Mouse (Mus musculus) MEL (cell line): ENCODE results near the gene Topaz1.

Experiments used
- BHLHE40 ChIP-seq: IDR thresholded peaks from 2 replicates; pipeline ENCODE4 v1.6.1; 2012; ENCODE audit warnings: low read depth, mild to moderate bottlenecking, inconsistent platforms, low read length, improper control_type of control experiment, borderline replicate concordance
- CHD2 ChIP-seq: IDR thresholded peaks from 2 replicates; pipeline ENCODE4 v1.6.1; 2011; ENCODE audit warnings: low read length, improper control_type of control experiment
- CTCF ChIP-seq, 3 experiments: IDR thresholded peaks in 2 of 3; conservative IDR thresholded peaks in 1 of 3; 2 replicates each; pipeline ENCODE4 v1.5.1; 2011 to 2012; ENCODE audit warnings: low read length in 3 of 3, low read depth in 2 of 3, mild to moderate bottlenecking in 2 of 3, improper control_type of control experiment in 1 of 3, inconsistent platforms in 1 of 3, mixed read lengths in 1 of 3, moderate library complexity in 1 of 3; ENCODE audit not compliant: control insufficient read depth in 1 of 3, insufficient read depth in 1 of 3, poor library complexity in 1 of 3, severe bottlenecking in 1 of 3
- HCFC1 ChIP-seq: IDR thresholded peaks from 2 replicates; pipeline ENCODE4 v1.6.1; 2012; ENCODE audit warnings: low read depth, mild to moderate bottlenecking, inconsistent platforms, low read length, improper control_type of control experiment, moderate library complexity
- MXI1 ChIP-seq: IDR thresholded peaks from 2 replicates; pipeline ENCODE4 v1.6.1; 2011; ENCODE audit warnings: mild to moderate bottlenecking, low read depth, low read length, improper control_type of control experiment
- POLR2A ChIP-seq, 2 experiments: IDR thresholded peaks; 2 replicates each; pipeline ENCODE4 v1.6.1; 2011 to 2012; ENCODE audit warnings: low read length in 2 of 2, mild to moderate bottlenecking in 2 of 2, control low read depth in 1 of 2, improper control_type of control experiment in 1 of 2, low read depth in 1 of 2, moderate library complexity in 1 of 2; ENCODE audit not compliant: control insufficient read depth in 1 of 2, insufficient read depth in 1 of 2, poor library complexity in 1 of 2
- SMC3 ChIP-seq: IDR thresholded peaks from 2 replicates; pipeline ENCODE4 v1.6.1; 2011; ENCODE audit warnings: low read depth, low read length, improper control_type of control experiment

GRCm38 (mm10) chr9:122733222-122733621, 13.9 kb upstream of the Topaz1 start:
- TF ChIP-seq MXI1, result no peak
- no peak for TF ChIP-seq CHD2
- TF ChIP-seq SMC3, result no peak
- TF ChIP-seq POLR2A (IDR thresholded peaks at IDR 0.05; ENCODE audit: control insufficient read depth in 1 of 2, insufficient read depth in 1 of 2, low read depth in 1 of 2, low read length in 2 of 2, poor library complexity in 1 of 2), result no peak
- TF ChIP-seq CTCF (IDR thresholded peaks at IDR 0.05 in 2 of 3, conservative IDR thresholded peaks at IDR 0.05 in 1 of 3; ENCODE audit: control insufficient read depth in 1 of 3, insufficient read depth in 1 of 3, low read depth in 2 of 3, low read length in 3 of 3, poor library complexity in 1 of 3, severe bottlenecking in 1 of 3), result no peak
- no peak for TF ChIP-seq BHLHE40
- no peak for TF ChIP-seq HCFC1
